Comparison of ENCODE assay signal across 9 mouse cellular contexts in genomic region chr10:115175591-115175991, GRCm38 (mm10). TPM values are rescaled to one million over a fixed set of nuclear protein-coding genes. Genes with fewer than 3 reads are reported as not detected.
A peak's percentile ranks its signal among the peaks of the same experiment; 100 is the strongest.
DNase-seq lines count a peak whose midpoint lies in the region; ATAC-seq and TF ChIP-seq lines count a peak whose summit lies in the region.
"Had no signal": no experiment of that assay in that cellular context is flagged by ENCODE, and none has a peak within 500 bp of the region (broad histone marks: within the 10 kb centered on the region; RNA-seq: fewer than 3 reads in every experiment).

No protein-coding gene starts in this region.

- DNase-seq in left cerebral cortex, adult 2 months (ENCODE audit: extremely low spot score in 1 of 2, low spot score in 2 of 2), result peak in 1 of 2 experiments; percentile 19
- DNase-seq in left cerebral cortex, adult 8-10 months (ENCODE audit: low spot score in 2 of 2), result no peak
- peak; percentile 89 for DNase-seq in brain, adult 2 months (ENCODE audit: low read depth, low spot score)
- DNase-seq in forebrain, embryonic 14.5 days (ENCODE audit: low spot score), result peak; percentile 74
- peak; percentile 7 for DNase-seq in lung, postnatal 10 days
- DNase-seq in adrenal gland, adult 8-10 months, result no peak
- DNase-seq in spleen, postnatal 36 days (ENCODE audit: low spot score in 2 of 2), result no peak
- no peak for DNase-seq in heart, adult 2 months
- DNase-seq: kidney, adult 18-20 months had no signal

- 42% methylated on average over 12 of the region's 12 CpGs for WGBS in forebrain, embryonic 14.5 days
- 53% methylated on average over 12 of the region's 12 CpGs for WGBS in heart, adult 2 months

- intact Hi-C loops in left cerebral cortex, adult 2 months (cut with DNase I), result no loop called here
- intact Hi-C loops in heart, adult 2 months (cut with DNase I), result no loop called here

- no peaks in the 10 kb centered on the region for H3K27me3 ChIP-seq in forebrain, embryonic 14.5 days (replicated peaks; ENCODE audit: control insufficient read depth, insufficient read depth, low read length)
- H3K27me3 ChIP-seq in heart, adult 2 months (ENCODE audit: control insufficient read depth, insufficient read depth, low read length), result no peaks in the 10 kb centered on the region

- H3K4me2 ChIP-seq in forebrain, embryonic 14.5 days (ENCODE audit: low read length), result peak overlapping the region; percentile 24; the same call in 1 of the 2 replicates

- H3K36me3 ChIP-seq in forebrain, embryonic 14.5 days (ENCODE audit: control insufficient read depth, insufficient read depth, low read length), result no peaks in the 10 kb centered on the region
- no peaks in the 10 kb centered on the region for H3K36me3 ChIP-seq in heart, adult 2 months (ENCODE audit: control insufficient read depth, insufficient read depth, low read length)

- no peak for TF ChIP-seq POLR2A in heart, adult 2 months (IDR thresholded peaks at IDR 0.05; ENCODE audit: insufficient read depth, low read depth, low read length)

- peak; percentile 54; the same call in 1 of the 2 replicates for ATAC-seq in forebrain, embryonic 14.5 days

- no peak overlapping the region for H3K27ac ChIP-seq in left cerebral cortex, adult 2 months
- H3K27ac ChIP-seq in forebrain, embryonic 14.5 days (ENCODE audit: low read depth, low read length), result no peak overlapping the region
- no peak overlapping the region for H3K27ac ChIP-seq in heart, adult 2 months

- H3K4me3 ChIP-seq in left cerebral cortex, adult 2 months, result 0 out of 2 replicates have a peak overlapping the region, but pooled peaks have one; percentile 16
- H3K4me3 ChIP-seq in forebrain, embryonic 14.5 days (ENCODE audit: low read depth, low read length), result no peak overlapping the region
- H3K4me3 ChIP-seq in heart, adult 2 months, result no peak overlapping the region

- H3K4me1 ChIP-seq in forebrain, embryonic 14.5 days (ENCODE audit: control insufficient read depth, insufficient read depth, low read length), result peaks cover 20% of the 10 kb centered on the region
- no peaks in the 10 kb centered on the region for H3K4me1 ChIP-seq in heart, adult 2 months (ENCODE audit: control insufficient read depth, insufficient read depth, low read length)

- TF ChIP-seq EP300 in heart, adult 2 months (IDR thresholded peaks at IDR 0.05; ENCODE audit: insufficient read depth, low read depth, low read length), result no peak

- H3K9ac ChIP-seq in forebrain, embryonic 14.5 days (ENCODE audit: low read length), result no peak overlapping the region; the same call in 1 of the 2 replicates
- no peak overlapping the region for H3K9ac ChIP-seq in heart, adult 2 months (ENCODE audit: low read depth, low read length)

- H3K9me3 ChIP-seq in forebrain, embryonic 14.5 days (replicated peaks; ENCODE audit: control insufficient read depth, low read length), result no peaks in the 10 kb centered on the region

- TF ChIP-seq CTCF in left cerebral cortex, adult 2 months (IDR thresholded peaks at IDR 0.05), result no peak
- no peak for TF ChIP-seq CTCF in heart, adult 2 months (IDR thresholded peaks at IDR 0.05)

- no peaks in the 10 kb centered on the region for H3K79me2 ChIP-seq in heart, adult 2 months (replicated peaks; ENCODE audit: control insufficient read depth, insufficient read depth, low read length)

RNA-seq across cellular contexts. Expression of gene Tph2, which starts 9.2 kb away (rescaled TPM):
- total RNA-seq in left cerebral cortex, adult 2 months (2021), result under 1 TPM; 0.72 to 0.79 TPM
- under 1 TPM; 0.32 to 0.76 (median 0.51) TPM for total RNA-seq in left cerebral cortex, adult 8-10 months (2022)
- 0.07 and 0.19 TPM in 2 replicates for polyA plus RNA-seq in forebrain, embryonic 14.5 days (2014; fragmentation: Nextera tagmentation; extraction: Ambion mirVana)
- total RNA-seq in adrenal gland, adult 8-10 months (2022), result 1 to 10 TPM in 1 of 4 experiments, under 1 TPM in 1, not detected in 2; 0.77 to 1.7 TPM
- not detected for total RNA-seq in heart, adult 2 months (2021)
- not detected in 2 replicates for polyA plus RNA-seq in heart, adult 2 months (2012; rRNA removed)

Comparison
In these comparisons a context has a peak if more than half of its experiments do, and no peak if none do; other contexts are left out.
1. DNase-seq: peak in brain, adult 2 months (single experiment), forebrain, embryonic 14.5 days (single experiment) and lung, postnatal 10 days (single experiment); none in left cerebral cortex, adult 8-10 months (0 of 2), adrenal gland, adult 8-10 months (single experiment), spleen, postnatal 36 days (0 of 2) and heart, adult 2 months (0 of 2).